Mouse (Mus musculus): ENCODE measurements around the gene Ikzf2. TPM values are rescaled to one million over a fixed set of nuclear protein-coding genes. Genes with fewer than 3 reads are reported as not detected.

Gene Ikzf2
- polyA plus RNA-seq, 1 experiment from 2014 or later: 4.9 TPM

- no peak overlapping the region for H3K27ac ChIP-seq (replicated peaks)
- H3K9ac ChIP-seq (replicated peaks): no peak overlapping the region
- no peak overlapping the region for H3K4me3 ChIP-seq
- H3K9me3 ChIP-seq: no peaks in the 10 kb centered on the region
- no peaks in the 10 kb centered on the region for H3K27me3 ChIP-seq
- no peak for ATAC-seq (replicated peaks)
- H3K36me3 ChIP-seq: no peaks in the 10 kb centered on the region
- H3K4me1 ChIP-seq: no peaks in the 10 kb centered on the region
- WGBS: 79% methylated on average over 3 of the region's 3 CpGs
- H3K4me2 ChIP-seq (replicated peaks): no peak overlapping the region
These were observed 29.6 kb downstream of the Ikzf2 start for GRCm38 (mm10) chr1:69657455-69657854.

GRCm38 (mm10) chr1:69656929-69657328, 30.1 kb downstream of the Ikzf2 start:
- H3K36me3 ChIP-seq: no peaks in the 10 kb centered on the region
- no peak for ATAC-seq (replicated peaks)
- no peaks in the 10 kb centered on the region for H3K4me1 ChIP-seq
- H3K4me2 ChIP-seq (replicated peaks): no peak overlapping the region
- no peak overlapping the region for H3K27ac ChIP-seq (replicated peaks)
- no peak overlapping the region for H3K9ac ChIP-seq (replicated peaks)
- no peaks in the 10 kb centered on the region for H3K27me3 ChIP-seq
- no peaks in the 10 kb centered on the region for H3K9me3 ChIP-seq
- no peak overlapping the region for H3K4me3 ChIP-seq
- 45% methylated on average over 16 of the region's 16 CpGs for WGBS

DNA sequence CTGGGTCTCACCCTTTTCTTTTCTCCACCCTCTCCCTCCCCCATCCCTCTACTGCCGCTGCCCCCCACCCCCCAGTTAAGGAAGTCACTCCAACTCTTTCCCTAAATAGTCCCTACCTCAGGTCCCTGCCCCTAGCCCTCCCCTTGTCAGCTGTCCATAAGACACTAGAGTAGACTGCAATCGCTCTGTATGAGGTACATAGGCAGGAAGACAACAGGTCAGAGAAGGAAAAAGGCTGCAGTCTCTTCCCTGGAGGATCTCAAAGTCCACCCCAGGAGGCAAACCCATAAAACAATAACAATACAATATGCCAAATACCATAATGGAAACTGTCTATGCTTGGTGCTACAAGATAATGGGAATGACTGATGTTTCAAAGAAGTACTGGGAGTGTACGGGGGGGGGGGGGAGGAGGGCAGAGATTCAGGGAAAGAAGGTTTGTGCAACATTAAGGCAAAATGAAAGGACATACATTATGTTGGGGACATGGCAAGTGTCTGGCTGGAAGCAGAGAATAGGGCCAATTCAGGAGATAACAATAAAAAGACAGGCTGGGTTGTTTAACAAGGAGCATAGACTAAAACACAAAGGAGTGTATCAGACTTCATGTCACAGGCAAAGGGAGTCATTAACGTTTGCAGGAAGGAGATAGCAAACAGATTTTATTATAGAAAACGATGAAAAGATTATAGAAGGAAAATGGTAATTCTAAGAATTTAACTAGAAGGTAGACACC, 30.8 kb downstream of the Ikzf2 start:
- H3K4me3 ChIP-seq: no peak overlapping the region
- no peaks in the 10 kb centered on the region for H3K36me3 ChIP-seq
- no peaks in the 10 kb centered on the region for H3K9me3 ChIP-seq
- no peaks in the 10 kb centered on the region for H3K4me1 ChIP-seq
- no peak for ATAC-seq (replicated peaks)
- H3K27ac ChIP-seq (replicated peaks): no peak overlapping the region
- H3K4me2 ChIP-seq (replicated peaks): no peak overlapping the region
- no peaks in the 10 kb centered on the region for H3K27me3 ChIP-seq
- no peak overlapping the region for H3K9ac ChIP-seq (replicated peaks)
- 57% methylated on average over 5 of the region's 5 CpGs for WGBS

DNA sequence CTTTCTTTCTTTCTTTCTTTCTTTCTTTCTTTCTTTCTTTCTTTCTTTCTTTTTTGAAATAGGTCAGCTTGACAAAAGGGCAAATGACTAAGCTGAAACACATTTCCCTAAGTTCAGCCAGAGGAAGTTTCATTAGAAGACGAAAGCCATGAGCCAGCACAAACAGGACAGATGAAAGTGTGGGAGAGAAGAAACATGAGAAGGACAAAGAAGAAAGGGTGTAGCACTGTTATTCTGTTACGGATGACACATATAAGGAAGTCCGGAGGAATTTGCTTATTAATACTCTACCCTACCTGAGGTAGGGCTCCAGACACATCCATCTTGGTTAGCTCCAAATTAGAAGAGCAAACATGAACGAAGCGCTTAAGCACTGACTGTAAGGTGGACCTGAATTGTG, 31.7 kb downstream of the Ikzf2 start:
- Histone ChIP-seq H3K36me3 (no peaks in the 10 kb centered on the region), H3K9me3 (no peaks in the 10 kb centered on the region), H3K27ac (replicated peaks) (no peak overlapping the region), H3K4me1 (no peaks in the 10 kb centered on the region), H3K4me2 (replicated peaks) (no peak overlapping the region), H3K27me3 (no peaks in the 10 kb centered on the region), H3K9ac (replicated peaks) (no peak overlapping the region), H3K4me3 (no peak overlapping the region)
- WGBS: 92% methylated on average over 5 of the region's 5 CpGs
- ATAC-seq (replicated peaks): no peak

- no peaks in the 10 kb centered on the region for H3K9me3 ChIP-seq
- no peak overlapping the region for H3K9ac ChIP-seq (replicated peaks)
- no peaks in the 10 kb centered on the region for H3K27me3 ChIP-seq
- no peaks in the 10 kb centered on the region for H3K36me3 ChIP-seq
- H3K4me3 ChIP-seq: no peak overlapping the region
- 91% methylated on average over 1 of the region's 1 CpGs for WGBS
- H3K4me1 ChIP-seq: no peaks in the 10 kb centered on the region
- H3K4me2 ChIP-seq (replicated peaks): no peak overlapping the region
- no peak for ATAC-seq (replicated peaks)
- no peak overlapping the region for H3K27ac ChIP-seq (replicated peaks)
These were observed 32.1 kb downstream of the Ikzf2 start for GRCm38 (mm10) chr1:69654955-69655354.

DNA sequence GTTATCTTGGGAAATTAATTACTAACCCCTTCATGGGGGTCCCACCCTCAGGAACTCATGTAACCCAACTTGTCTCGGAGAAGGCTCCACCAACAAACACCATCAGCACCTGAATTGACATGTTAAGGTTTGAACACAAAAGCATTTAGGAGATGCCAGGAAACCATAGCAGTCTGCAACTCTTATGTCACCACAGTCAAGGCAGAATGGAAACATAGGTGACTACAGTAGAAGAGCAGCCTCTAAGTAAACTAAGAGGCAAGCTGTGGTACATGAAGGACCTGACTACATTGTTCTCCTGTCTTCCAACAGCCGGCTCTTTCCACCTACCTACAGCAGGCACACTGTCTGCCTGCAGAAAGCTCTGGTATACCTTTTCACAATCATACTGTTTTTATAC, 33.6 kb downstream of the Ikzf2 start:
- H3K27me3 ChIP-seq: no peaks in the 10 kb centered on the region
- H3K27ac ChIP-seq (replicated peaks): no peak overlapping the region
- no peak overlapping the region for H3K4me2 ChIP-seq (replicated peaks)
- 85% methylated on average over 2 of the region's 2 CpGs for WGBS
- no peaks in the 10 kb centered on the region for H3K4me1 ChIP-seq
- ATAC-seq (replicated peaks): no peak
- H3K9ac ChIP-seq (replicated peaks): no peak overlapping the region
- H3K4me3 ChIP-seq: no peak overlapping the region
- H3K9me3 ChIP-seq: no peaks in the 10 kb centered on the region
- no peaks in the 10 kb centered on the region for H3K36me3 ChIP-seq

DNA sequence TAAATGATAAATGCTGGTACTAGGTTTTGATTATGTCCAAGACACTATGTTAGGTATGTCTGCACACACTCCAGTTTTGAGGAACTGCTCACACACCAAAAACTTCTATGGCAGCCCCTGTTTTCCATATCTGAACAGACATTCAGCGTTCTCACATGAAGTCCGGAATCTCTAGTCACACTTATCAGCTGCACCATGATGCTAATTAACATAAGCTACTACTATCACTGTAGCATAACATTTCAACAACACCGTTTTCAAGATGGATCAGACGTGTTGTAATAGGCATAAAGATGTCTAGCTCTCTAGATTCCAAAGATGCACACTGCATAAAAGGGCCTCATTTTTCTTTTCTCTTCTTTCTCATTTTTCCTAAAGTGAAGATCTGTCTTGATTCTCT, 43.9 kb downstream of the Ikzf2 start:
- Histone ChIP-seq H3K4me1 (no peaks in the 10 kb centered on the region), H3K9me3 (no peaks in the 10 kb centered on the region), H3K36me3 (no peaks in the 10 kb centered on the region), H3K4me3 (no peak overlapping the region), H3K27me3 (no peaks in the 10 kb centered on the region), H3K4me2 (replicated peaks) (no peak overlapping the region), H3K27ac (replicated peaks) (no peak overlapping the region), H3K9ac (replicated peaks) (no peak overlapping the region)
- no peak for ATAC-seq (replicated peaks)
- 77% methylated on average over 4 of the region's 4 CpGs for WGBS

GRCm38 (mm10) chr1:69641986-69642385, 45.1 kb downstream of the Ikzf2 start:
- Histone ChIP-seq H3K4me3 (no peak overlapping the region), H3K27me3 (no peaks in the 10 kb centered on the region), H3K9ac (replicated peaks) (no peak overlapping the region), H3K9me3 (no peaks in the 10 kb centered on the region), H3K4me2 (replicated peaks) (no peak overlapping the region), H3K27ac (replicated peaks) (no peak overlapping the region), H3K4me1 (no peaks in the 10 kb centered on the region), H3K36me3 (no peaks in the 10 kb centered on the region)
- no peak for ATAC-seq (replicated peaks)
- WGBS: 78% methylated on average over 6 of the region's 6 CpGs

DNA sequence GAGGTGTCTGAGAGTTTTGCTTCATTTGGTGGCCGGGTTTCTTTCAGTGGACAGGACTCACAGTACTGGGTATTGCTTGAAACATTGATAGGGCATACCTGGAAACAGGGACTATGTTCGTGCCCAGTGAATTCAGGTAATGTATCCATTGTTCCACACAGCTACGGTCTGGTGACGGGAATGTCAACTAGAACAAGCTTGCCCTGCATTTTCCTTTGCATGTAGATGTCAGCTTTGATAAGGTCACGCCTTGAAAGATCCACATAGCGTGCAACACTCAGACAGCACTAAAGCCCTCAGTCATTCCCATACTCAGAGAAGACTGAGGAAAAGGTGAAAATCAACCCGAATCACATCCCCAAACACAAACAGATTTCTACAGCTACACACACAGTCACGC, 48.7 kb downstream of the Ikzf2 start:
- no peak overlapping the region for H3K9ac ChIP-seq (replicated peaks)
- ATAC-seq (replicated peaks): no peak
- no peaks in the 10 kb centered on the region for H3K27me3 ChIP-seq
- no peaks in the 10 kb centered on the region for H3K9me3 ChIP-seq
- no peak overlapping the region for H3K4me2 ChIP-seq (replicated peaks)
- no peaks in the 10 kb centered on the region for H3K4me1 ChIP-seq
- no peak overlapping the region for H3K4me3 ChIP-seq
- H3K27ac ChIP-seq (replicated peaks): no peak overlapping the region
- no peaks in the 10 kb centered on the region for H3K36me3 ChIP-seq
- 91% methylated on average over 8 of the region's 8 CpGs for WGBS

DNA sequence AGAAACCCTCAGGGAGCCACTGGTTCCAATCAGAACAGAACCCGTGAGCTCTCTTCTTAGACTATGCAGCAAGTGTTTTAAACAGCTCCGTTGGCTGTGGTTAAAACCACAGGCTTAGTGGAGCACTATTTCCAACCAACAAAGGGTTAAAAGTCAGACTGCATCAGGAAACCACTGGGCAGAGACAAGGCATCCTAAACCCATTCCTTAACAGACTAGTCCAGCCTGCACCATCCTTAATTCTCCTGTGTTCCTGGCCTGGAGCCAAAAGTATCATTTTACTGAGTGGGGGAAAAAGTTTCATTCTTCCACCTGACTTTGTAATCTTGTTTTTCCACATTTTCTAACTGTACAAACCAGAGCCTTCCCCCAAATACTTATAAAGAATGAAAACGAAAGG, 49.1 kb downstream of the Ikzf2 start:
- no peak for ATAC-seq (replicated peaks)
- H3K36me3 ChIP-seq: no peaks in the 10 kb centered on the region
- H3K4me3 ChIP-seq: no peak overlapping the region

DNA sequence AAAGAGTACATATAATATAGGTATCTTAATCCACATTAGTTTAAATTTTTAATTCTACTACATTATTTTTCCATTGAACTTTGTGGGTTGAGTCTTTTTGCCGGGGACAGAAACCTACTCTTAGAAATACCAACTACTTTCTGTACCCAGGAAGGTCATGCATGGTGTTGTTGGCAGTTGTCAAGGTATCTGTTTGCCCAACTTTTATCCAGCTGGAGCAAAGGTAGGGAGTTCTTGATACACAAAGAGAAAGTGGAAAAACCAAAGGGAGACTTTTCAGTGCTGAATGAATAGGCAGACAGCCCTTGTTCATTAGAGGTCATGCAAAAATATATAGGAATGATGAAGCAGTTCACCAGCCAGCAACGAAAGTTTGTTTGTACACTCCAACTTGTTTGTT, 52.8 kb downstream of the Ikzf2 start:
- WGBS: 91% methylated on average over 2 of the region's 2 CpGs
- no peaks in the 10 kb centered on the region for H3K27me3 ChIP-seq

More for the DNA sequence above, 49.1 kb downstream of the Ikzf2 start:
- 81% methylated on average over 3 of the region's 3 CpGs for WGBS
- H3K27me3 ChIP-seq: no peaks in the 10 kb centered on the region
- no peak overlapping the region for H3K9ac ChIP-seq (replicated peaks)
- H3K27ac ChIP-seq (replicated peaks): no peak overlapping the region
- no peaks in the 10 kb centered on the region for H3K9me3 ChIP-seq
- H3K4me2 ChIP-seq (replicated peaks): no peak overlapping the region
- H3K4me1 ChIP-seq: no peaks in the 10 kb centered on the region

DNA sequence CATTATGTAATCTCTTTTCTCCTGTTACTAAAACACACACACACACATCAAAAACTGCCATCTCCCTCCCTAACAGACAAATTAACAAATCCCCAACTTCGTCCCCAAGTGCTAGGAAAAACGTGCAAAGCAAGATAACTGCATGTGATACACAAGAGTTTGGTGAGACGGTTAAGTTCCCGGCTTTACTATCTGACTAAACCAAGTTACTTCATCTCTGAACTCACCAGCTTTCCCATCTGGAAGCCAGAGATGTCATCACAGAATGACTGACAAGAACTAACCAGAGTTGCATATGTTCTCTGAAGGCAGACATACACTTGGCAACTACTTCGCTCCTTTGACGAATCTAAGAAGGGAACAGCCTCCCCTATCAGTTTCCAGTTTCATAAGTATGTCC, 56.5 kb downstream of the Ikzf2 start:
- H3K4me2 ChIP-seq (replicated peaks): no peak overlapping the region
- H3K9me3 ChIP-seq: no peaks in the 10 kb centered on the region
- no peak for ATAC-seq (replicated peaks)
- no peaks in the 10 kb centered on the region for H3K27me3 ChIP-seq
- H3K4me3 ChIP-seq: no peak overlapping the region
- no peak overlapping the region for H3K9ac ChIP-seq (replicated peaks)
- H3K4me1 ChIP-seq: no peaks in the 10 kb centered on the region
- 79% methylated on average over 6 of the region's 6 CpGs for WGBS
- H3K36me3 ChIP-seq: no peaks in the 10 kb centered on the region
- no peak overlapping the region for H3K27ac ChIP-seq (replicated peaks)

More for the DNA sequence above, 52.8 kb downstream of the Ikzf2 start:
- no peak for ATAC-seq (replicated peaks)
- H3K4me2 ChIP-seq (replicated peaks): no peak overlapping the region
- no peaks in the 10 kb centered on the region for H3K4me1 ChIP-seq
- no peaks in the 10 kb centered on the region for H3K9me3 ChIP-seq
- H3K9ac ChIP-seq (replicated peaks): no peak overlapping the region
- no peak overlapping the region for H3K4me3 ChIP-seq
- no peak overlapping the region for H3K27ac ChIP-seq (replicated peaks)
- no peaks in the 10 kb centered on the region for H3K36me3 ChIP-seq

DNA sequence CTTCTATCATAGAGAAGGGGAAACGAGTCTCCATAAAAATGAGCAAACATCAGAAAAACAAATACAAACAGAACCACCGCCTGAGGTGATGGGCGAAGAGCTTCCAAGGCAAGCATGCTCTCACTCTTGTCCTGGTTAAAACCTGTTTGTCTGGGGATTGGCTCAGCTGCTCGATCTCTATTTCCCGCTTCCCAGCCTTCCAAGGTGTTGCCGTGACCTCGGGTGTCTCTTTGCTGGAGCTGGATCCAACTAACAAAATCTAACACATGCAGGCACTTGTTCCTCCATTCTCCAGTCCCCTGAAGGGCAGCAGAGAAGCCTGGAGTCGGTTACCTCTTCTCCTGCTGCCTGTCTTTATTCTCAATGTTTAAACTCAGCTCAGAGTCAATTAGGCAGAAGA, 57.5 kb downstream of the Ikzf2 start:
- no peak overlapping the region for H3K27ac ChIP-seq (replicated peaks)
- WGBS: 68% methylated on average over 8 of the region's 8 CpGs
- no peak overlapping the region for H3K4me2 ChIP-seq (replicated peaks)
- no peaks in the 10 kb centered on the region for H3K4me1 ChIP-seq
- H3K27me3 ChIP-seq: no peaks in the 10 kb centered on the region
- H3K9me3 ChIP-seq: no peaks in the 10 kb centered on the region
- ATAC-seq (replicated peaks): no peak
- H3K9ac ChIP-seq (replicated peaks): no peak overlapping the region
- H3K36me3 ChIP-seq: no peaks in the 10 kb centered on the region
- no peak overlapping the region for H3K4me3 ChIP-seq
